Mouse (Mus musculus) limb, embryonic 10.5 days (tissue): Measurements from ENCODE around the gene Olfml1. TPM values are rescaled to one million over a fixed set of nuclear protein-coding genes. Genes with fewer than 3 reads are reported as not detected.

Experiments used
- DNase-seq: peaks from one replicate; pipeline ENCODE4 v3.0.0-alpha.2; 2017; ENCODE audit warnings: low spot score
- H3K27ac ChIP-seq: fragments of 300-500 bp; sonication (generic); 2 replicates; pipeline ENCODE4 v1.5.1; 2016; ENCODE audit warnings: mild to moderate bottlenecking
- H3K27me3 ChIP-seq: fragments of 300-500 bp; sonication (generic); 2 replicates; pipeline ENCODE4 v1.6.1; 2016; ENCODE audit warnings: low read depth, mild to moderate bottlenecking; ENCODE audit not compliant: poor library complexity, severe bottlenecking
- H3K36me3 ChIP-seq: fragments of 300-500 bp; sonication (generic); 2 replicates; pipeline ENCODE4 v1.6.1; 2016; ENCODE audit warnings: mild to moderate bottlenecking, moderate library complexity
- H3K4me1 ChIP-seq: fragments of 300-500 bp; sonication (generic); 2 replicates; pipeline ENCODE4 v1.6.1; 2016
- H3K4me3 ChIP-seq: fragments of 300-500 bp; sonication (generic); 2 replicates; pipeline ENCODE4 v1.5.1; 2016; ENCODE audit warnings: mild to moderate bottlenecking, moderate library complexity
- H3K9me3 ChIP-seq: fragments of 300-500 bp; sonication (generic); replicated peaks from 2 replicates; pipeline ENCODE4 v1.6.1; 2016; ENCODE audit warnings: mild to moderate bottlenecking
- WGBS: fragments of 180-500 bp; shearing (Covaris S2); methylation state at CpG from one replicate; pipeline ENCODE4 v1.1.7; 2016; 5-methylcytosine and 5-hydroxymethylcytosine counted together
- polyA plus RNA-seq: library from polyadenylated mRNA; unstranded; fragments of >200 nt; fragmentation: Nextera tagmentation; extraction: Ambion mirVana; gene quantifications from 2 replicates; pipeline ENCODE4 v1.2.1, GENCODE M21; 2016

Gene Olfml1
- polyA plus RNA-seq, 1 experiment from 2014 or later, result 22.3 TPM

- Histone ChIP-seq H3K27me3 (no peaks in the 10 kb centered on the region), H3K27ac (no peak overlapping the region), H3K4me3 (no peak overlapping the region), H3K9me3 (no peaks in the 10 kb centered on the region), H3K36me3 (no peaks in the 10 kb centered on the region), H3K4me1 (peaks cover 34% of the 10 kb centered on the region)
- 90% methylated on average over 3 of the region's 3 CpGs for WGBS
- DNase-seq, result no peak
These were observed 30.7 kb downstream of the Olfml1 start for GRCm38 (mm10) chr7:107597956-107598355.

GRCm38 (mm10) chr7:107600651-107601050 is 33.4 kb downstream of the Olfml1 start:
- Histone ChIP-seq H3K4me1 (peaks cover 15% of the 10 kb centered on the region; the same call in 1 of the 2 replicates), H3K27me3 (no peaks in the 10 kb centered on the region), H3K36me3 (no peaks in the 10 kb centered on the region), H3K27ac (no peak overlapping the region), H3K9me3 (no peaks in the 10 kb centered on the region), H3K4me3 (no peak overlapping the region)
- no peak for DNase-seq
- 76% methylated on average over 5 of the region's 5 CpGs for WGBS

GRCm38 (mm10) chr7:107602505-107602904 is 35.3 kb downstream of the Olfml1 start:
- Histone ChIP-seq H3K36me3 (no peaks in the 10 kb centered on the region), H3K27ac (no peak overlapping the region), H3K27me3 (no peaks in the 10 kb centered on the region), H3K9me3 (no peaks in the 10 kb centered on the region), H3K4me1 (peaks cover 4% of the 10 kb centered on the region; the same call in 1 of the 2 replicates), H3K4me3 (no peak overlapping the region)
- WGBS, result 88% methylated on average over 4 of the region's 4 CpGs
- DNase-seq, result no peak

- Histone ChIP-seq H3K4me1 (no peaks in the 10 kb centered on the region; the same call in 1 of the 2 replicates), H3K4me3 (no peak overlapping the region), H3K27ac (no peak overlapping the region), H3K9me3 (no peaks in the 10 kb centered on the region), H3K27me3 (no peaks in the 10 kb centered on the region), H3K36me3 (no peaks in the 10 kb centered on the region)
- DNase-seq, result no peak
- 78% methylated on average over 6 of the region's 6 CpGs for WGBS
These were observed 35.7 kb downstream of the Olfml1 start for GRCm38 (mm10) chr7:107602913-107603312.

- H3K27me3 ChIP-seq, result no peaks in the 10 kb centered on the region
- no peak overlapping the region for H3K27ac ChIP-seq
- WGBS, result 97% methylated on average over 1 of the region's 1 CpGs
- no peaks in the 10 kb centered on the region for H3K9me3 ChIP-seq
- no peaks in the 10 kb centered on the region for H3K36me3 ChIP-seq
- H3K4me1 ChIP-seq, result no peaks in the 10 kb centered on the region; the same call in 1 of the 2 replicates
- no peak for DNase-seq
- no peak overlapping the region for H3K4me3 ChIP-seq
These were observed 40.5 kb downstream of the Olfml1 start for GRCm38 (mm10) chr7:107607766-107608165.

- no peak overlapping the region for H3K4me3 ChIP-seq
- no peaks in the 10 kb centered on the region for H3K4me1 ChIP-seq
- H3K27ac ChIP-seq, result no peak overlapping the region
- no peaks in the 10 kb centered on the region for H3K36me3 ChIP-seq
- WGBS, result 82% methylated on average over 2 of the region's 2 CpGs
- no peaks in the 10 kb centered on the region for H3K9me3 ChIP-seq
- no peak for DNase-seq
- no peaks in the 10 kb centered on the region for H3K27me3 ChIP-seq
These were observed 42.5 kb downstream of the Olfml1 start for GRCm38 (mm10) chr7:107609622-107610255.

GRCm38 (mm10) chr7:107610880-107611279 is 43.6 kb downstream of the Olfml1 start:
- no peaks in the 10 kb centered on the region for H3K4me1 ChIP-seq
- no peak overlapping the region for H3K27ac ChIP-seq
- DNase-seq, result no peak
- no peaks in the 10 kb centered on the region for H3K36me3 ChIP-seq
- no peaks in the 10 kb centered on the region for H3K27me3 ChIP-seq
- 88% methylated on average over 5 of the region's 5 CpGs for WGBS
- no peaks in the 10 kb centered on the region for H3K9me3 ChIP-seq
- H3K4me3 ChIP-seq, result no peak overlapping the region

- 41% methylated on average over 11 of the region's 11 CpGs for WGBS
- DNase-seq, result no peak
- H3K27ac ChIP-seq, result peak overlapping the region; percentile 58
- peaks cover 27% of the 10 kb centered on the region for H3K4me1 ChIP-seq
- no peaks in the 10 kb centered on the region for H3K36me3 ChIP-seq
- H3K4me3 ChIP-seq, result no peak overlapping the region
- H3K27me3 ChIP-seq, result no peaks in the 10 kb centered on the region
- H3K9me3 ChIP-seq, result no peaks in the 10 kb centered on the region
These were observed 51.1 kb downstream of the Olfml1 start for GRCm38 (mm10) chr7:107618028-107618992.

- Histone ChIP-seq H3K4me3 (no peak overlapping the region), H3K27me3 (no peaks in the 10 kb centered on the region), H3K36me3 (no peaks in the 10 kb centered on the region), H3K27ac (peak overlapping the region; percentile 58), H3K9me3 (no peaks in the 10 kb centered on the region), H3K4me1 (peaks cover 27% of the 10 kb centered on the region)
- peak; percentile 47 for DNase-seq
- 48% methylated on average over 4 of the region's 4 CpGs for WGBS
These were observed 52.0 kb downstream of the Olfml1 start for GRCm38 (mm10) chr7:107619225-107619624.

GRCm38 (mm10) chr7:107620137-107620536 is 52.9 kb downstream of the Olfml1 start:
- H3K9me3 ChIP-seq, result no peaks in the 10 kb centered on the region

GRCm38 (mm10) chr7:107624432-107624831 is 57.2 kb downstream of the Olfml1 start:
- no peaks in the 10 kb centered on the region for H3K9me3 ChIP-seq
- H3K27ac ChIP-seq, result no peak overlapping the region
- no peak overlapping the region for H3K4me3 ChIP-seq
- no peak for DNase-seq
- no peaks in the 10 kb centered on the region for H3K36me3 ChIP-seq
- WGBS, result 59% methylated on average over 3 of the region's 3 CpGs
- peaks cover 10% of the 10 kb centered on the region for H3K4me1 ChIP-seq
- H3K27me3 ChIP-seq, result no peaks in the 10 kb centered on the region

More at GRCm38 (mm10) chr7:107620137-107620536, 52.9 kb downstream of the Olfml1 start:
- 86% methylated on average over 3 of the region's 3 CpGs for WGBS
- Histone ChIP-seq H3K36me3 (no peaks in the 10 kb centered on the region), H3K27ac (0 out of 2 replicates have a peak overlapping the region, but pooled peaks have one; percentile 58), H3K4me3 (no peak overlapping the region), H3K27me3 (no peaks in the 10 kb centered on the region), H3K4me1 (peaks cover 27% of the 10 kb centered on the region)
- DNase-seq, result no peak

GRCm38 (mm10) chr7:107625061-107625460 is 57.8 kb downstream of the Olfml1 start, which contains the start of gene 5330417H12Rik:
Gene 5330417H12Rik (minus strand): TSS chr7:107625161.
- Histone ChIP-seq H3K27ac (no peak within 1 kb of the TSS), H3K27me3 (no peaks in the 10 kb centered on the region), H3K36me3 (no peaks in the 10 kb centered on the region), H3K4me1 (peaks cover 3% of the 10 kb centered on the region), H3K4me3 (no peak within 1 kb of the TSS), H3K9me3 (no peaks in the 10 kb centered on the region)
- WGBS, result 82% methylated on average over 2 of the region's 2 CpGs
- DNase-seq, result no peak

GRCm38 (mm10) chr7:107625781-107626180 is 58.5 kb downstream of the Olfml1 start:
- H3K27ac ChIP-seq, result no peak overlapping the region
- no peak for DNase-seq
- no peaks in the 10 kb centered on the region for H3K9me3 ChIP-seq
- H3K4me1 ChIP-seq, result no peaks in the 10 kb centered on the region
- H3K4me3 ChIP-seq, result no peak overlapping the region
- H3K36me3 ChIP-seq, result no peaks in the 10 kb centered on the region
- WGBS, result 82% methylated on average over 6 of the region's 6 CpGs
- no peaks in the 10 kb centered on the region for H3K27me3 ChIP-seq
